Mouse (Mus musculus) testis, postnatal 10 days (tissue): ENCODE results near the gene Tlcd2.

Experiments
- DNase-seq: peaks from one replicate; pipeline ENCODE4 v3.0.0; 2021; ENCODE audit warnings: low spot score

Tlcd2 gene

GRCm38 (mm10) chr11:75460844-75461742 is at the start of gene Tlcd2:
Gene Tlcd2, plus strand, starts transcription at chr11:75461715.
- DNase-seq = peak; percentile 98

GRCm38 (mm10) chr11:75415096-75415495 is 46.4 kb upstream of the Tlcd2 start:
- DNase-seq = no peak

GRCm38 (mm10) chr11:75415994-75416393 is 45.5 kb upstream of the Tlcd2 start:
- DNase-seq = no peak

- no peak for DNase-seq
Observed at GRCm38 (mm10) chr11:75420037-75420436, 41.5 kb upstream of the Tlcd2 start.

- DNase-seq = no peak
Observed at GRCm38 (mm10) chr11:75420810-75421374, 40.6 kb upstream of the Tlcd2 start.

- DNase-seq = peak; percentile 58
Observed at GRCm38 (mm10) chr11:75421375-75422012, 40.0 kb upstream of the Tlcd2 start.

GRCm38 (mm10) chr11:75422013-75422792 is 39.3 kb upstream of the Tlcd2 start, which contains the start of gene Serpinf1:
Gene Serpinf1, minus strand, starts transcription at chr11:75422701.
- DNase-seq = no peak

GRCm38 (mm10) chr11:75423091-75423490 is 38.4 kb upstream of the Tlcd2 start:
- no peak for DNase-seq

GRCm38 (mm10) chr11:75424033-75424432 is 37.5 kb upstream of the Tlcd2 start:
- no peak for DNase-seq

GRCm38 (mm10) chr11:75424459-75424858 is 37.1 kb upstream of the Tlcd2 start:
- no peak for DNase-seq

GRCm38 (mm10) chr11:75429019-75429705 is 32.4 kb upstream of the Tlcd2 start:
- no peak for DNase-seq

GRCm38 (mm10) chr11:75431307-75431706 is 30.2 kb upstream of the Tlcd2 start:
- DNase-seq = no peak

- no peak for DNase-seq
Observed at GRCm38 (mm10) chr11:75434138-75434537, 27.4 kb upstream of the Tlcd2 start.

- peak; percentile 71 for DNase-seq
Observed at GRCm38 (mm10) chr11:75438194-75438593, 23.3 kb upstream of the Tlcd2 start.

GRCm38 (mm10) chr11:75438804-75439203 is 22.7 kb upstream of the Tlcd2 start:
- DNase-seq = no peak

GRCm38 (mm10) chr11:75439363-75439762 is 22.2 kb upstream of the Tlcd2 start, which contains the start of gene Serpinf2:
Gene Serpinf2, minus strand, starts transcription at chr11:75439591.
- DNase-seq = no peak

- no peak for DNase-seq
Observed at GRCm38 (mm10) chr11:75439951-75440350, 21.6 kb upstream of the Tlcd2 start.

GRCm38 (mm10) chr11:75441034-75441433 is 20.5 kb upstream of the Tlcd2 start:
- DNase-seq = no peak

GRCm38 (mm10) chr11:75441601-75442000 is 19.9 kb upstream of the Tlcd2 start:
- DNase-seq = no peak

- no peak for DNase-seq
Observed at GRCm38 (mm10) chr11:75443711-75444110, 17.8 kb upstream of the Tlcd2 start.

- no peak for DNase-seq
Observed at GRCm38 (mm10) chr11:75448575-75448974, 12.9 kb upstream of the Tlcd2 start.
